Mouse (Mus musculus) neutrophil, adult 83 days (primary cell): Measurements from ENCODE around the gene Ankrd37. TPM values are rescaled to one million over a fixed set of nuclear protein-coding genes. Genes with fewer than 3 reads are reported as not detected.

Experiments
- total RNA-seq, 2 experiments: library from RNA; stranded (reverse); gene quantifications; one replicate each; pipeline ENCODE4 v1.2.4; 2023

Gene Ankrd37
- 1 to 10 TPM; 1.0 to 1.3 TPM for total RNA-seq

GRCm38 (mm10) chr8:46005596-46005995 is at the start of gene Ankrd37:
TSS of gene Ankrd37 (minus strand) at chr8:46005707.

GRCm38 (mm10) chr8:45999138-45999783 is 6.2 kb downstream of the Ankrd37 start, which contains the start of gene Lrp2bp:
TSS of gene Lrp2bp (plus strand) at chr8:45999303.

GRCm38 (mm10) chr8:45975126-45975836 is 30.2 kb downstream of the Ankrd37 start, which contains the start of the genes 1700029J07Rik and Ufsp2:
TSS of gene 1700029J07Rik (minus strand) at chr8:45975252.
TSS of gene Ufsp2 (plus strand) at chr8:45975528.

Other genes with a start within 250 kb of the Ankrd37 start
- gene Pdlim3, start 120.2 kb downstream of the Ankrd37 start, total RNA-seq: under 1 TPM in 1 of 2 experiments, not detected in 1; 0.15 TPM
- gene Ccdc110, start 71.1 kb downstream of the Ankrd37 start, total RNA-seq: not detected
- gene 1700029J07Rik, start 30.5 kb downstream of the Ankrd37 start, total RNA-seq: under 1 TPM; 0.13 to 0.35 TPM
- gene Ufsp2, start 30.2 kb downstream of the Ankrd37 start, total RNA-seq: 10 to 100 TPM; 26.1 to 30.6 TPM
- gene Lrp2bp, start 6.4 kb downstream of the Ankrd37 start, total RNA-seq: under 1 TPM in 1 of 2 experiments, not detected in 1; 0.22 TPM
- 1 to 10 TPM; 7.5 to 7.6 TPM for gene Cfap97, start 146.1 kb upstream of the Ankrd37 start, total RNA-seq
- 1 to 10 TPM; 5.8 to 6.2 TPM for gene Snx25, start 146.5 kb upstream of the Ankrd37 start, total RNA-seq
- 10 to 100 TPM; 21.1 to 21.7 TPM for gene Slc25a4, start 205.6 kb upstream of the Ankrd37 start, total RNA-seq